Mouse (Mus musculus): ENCODE measurements around the gene Dus2. TPM values are rescaled to one million over a fixed set of nuclear protein-coding genes. Genes with fewer than 3 reads are reported as not detected.
"Not testable (repeated sequence)": the region's sequence is repeated elsewhere in the genome, so short reads cannot be mapped to it uniquely, and the experiment has no call there.

Dus2 gene
- total RNA-seq, 1 experiment = 17.4 TPM

GRCm38 (mm10) chr8:106006413-106006812 is 15.3 kb downstream of the Dus2 start:
- Histone ChIP-seq H3K36me3 (ENCODE audit: control insufficient read depth, insufficient read depth, low read length, poor library complexity, severe bottlenecking) (peaks cover 3% of the 10 kb centered on the region; the same call in 1 of the 2 replicates), H3K27ac (ENCODE audit: insufficient read depth, low read depth, low read length, poor library complexity, severe bottlenecking) (no peak overlapping the region), H3K4me3 (ENCODE audit: insufficient read depth in 1 of 2, low read depth in 1 of 2, low read length in 2 of 2, poor library complexity in 1 of 2, severe bottlenecking in 1 of 2) (no peak overlapping the region), H3K9ac (ENCODE audit: insufficient read depth, low read depth, low read length, poor library complexity, severe bottlenecking) (no peak overlapping the region), H3K9me3 (ENCODE audit: control insufficient read depth, insufficient read depth, low read depth, low read length) (no peaks in the 10 kb centered on the region), H3K4me1 (ENCODE audit: control insufficient read depth in 2 of 2, insufficient read depth in 2 of 2, low read length in 2 of 2, poor library complexity in 1 of 2) (peaks cover 0 to 2% of the 10 kb centered on the region in 2 experiments; a peak in 1 of 4 replicates)
- TF ChIP-seq MAFK (IDR thresholded peaks at IDR 0.05; ENCODE audit: insufficient read depth, low read depth, low read length) = no peak
- in situ Hi-C loops (cut with MboI; ENCODE audit: low sequenced_read_pairs in 2 of 2, unreplicated experiment in 2 of 2) = no loop called here
- no peak for DNase-seq (ENCODE audit: low read depth, low spot score)

- Histone ChIP-seq H3K4me3 (ENCODE audit: insufficient read depth in 1 of 2, low read depth in 1 of 2, low read length in 2 of 2, poor library complexity in 1 of 2, severe bottlenecking in 1 of 2) (no peak overlapping the region), H3K36me3 (ENCODE audit: control insufficient read depth, insufficient read depth, low read length, poor library complexity, severe bottlenecking) (peaks cover 3% of the 10 kb centered on the region; the same call in 1 of the 2 replicates), H3K9ac (ENCODE audit: insufficient read depth, low read depth, low read length, poor library complexity, severe bottlenecking) (no peak overlapping the region), H3K27ac (ENCODE audit: insufficient read depth, low read depth, low read length, poor library complexity, severe bottlenecking) (no peak overlapping the region), H3K4me1 (ENCODE audit: control insufficient read depth in 2 of 2, insufficient read depth in 2 of 2, low read length in 2 of 2, poor library complexity in 1 of 2) (peaks cover 0 to 2% of the 10 kb centered on the region in 2 experiments; a peak in 1 of 4 replicates), H3K9me3 (ENCODE audit: control insufficient read depth, insufficient read depth, low read depth, low read length) (no peaks in the 10 kb centered on the region)
- no peak for DNase-seq (ENCODE audit: low read depth, low spot score)
- TF ChIP-seq MAFK (IDR thresholded peaks at IDR 0.05; ENCODE audit: insufficient read depth, low read depth, low read length) (no peak), ZC3H11A (IDR thresholded peaks at IDR 0.05; ENCODE audit: borderline replicate concordance, low read depth, low read length) (no peak), ZNF384 (IDR thresholded peaks at IDR 0.05; ENCODE audit: low read depth, low read length) (no peak), HCFC1 (IDR thresholded peaks at IDR 0.05; ENCODE audit: borderline replicate concordance, insufficient read depth, low read length) (no peak), CHD2 (IDR thresholded peaks at IDR 0.05; ENCODE audit: low read depth, low read length) (no peak)
- in situ Hi-C loops (cut with MboI; ENCODE audit: low sequenced_read_pairs in 2 of 2, unreplicated experiment in 2 of 2) = no loop called here
Observed at GRCm38 (mm10) chr8:106007135-106007534, 16.0 kb downstream of the Dus2 start.

DNA sequence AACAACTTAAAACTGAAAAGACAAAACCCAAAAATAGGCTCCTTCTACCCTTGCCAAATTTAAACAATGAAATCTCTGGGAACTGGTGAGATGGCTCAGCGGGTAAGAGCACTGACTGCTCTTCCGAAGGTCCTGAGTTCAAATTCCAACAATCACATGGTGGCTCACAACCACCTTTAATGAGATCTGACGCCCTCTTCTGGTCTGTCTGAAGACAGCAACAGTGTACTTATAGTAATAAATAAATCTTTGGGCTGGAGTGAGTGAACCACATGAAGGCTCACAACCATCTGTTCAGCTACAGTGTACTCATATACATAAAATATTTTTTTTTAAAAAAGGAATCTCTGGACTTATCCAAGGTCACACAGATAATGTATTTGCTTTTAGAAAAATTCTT is 16.8 kb downstream of the Dus2 start:
- H3K9me3 ChIP-seq (ENCODE audit: control insufficient read depth, insufficient read depth, low read depth, low read length); H3K27ac ChIP-seq (ENCODE audit: insufficient read depth, low read depth, low read length, poor library complexity, severe bottlenecking); H3K4me1 ChIP-seq (ENCODE audit: control insufficient read depth in 2 of 2, insufficient read depth in 2 of 2, low read length in 2 of 2, poor library complexity in 1 of 2); in situ Hi-C loops (cut with MboI; ENCODE audit: low sequenced_read_pairs in 2 of 2, unreplicated experiment in 2 of 2); H3K4me3 ChIP-seq (ENCODE audit: insufficient read depth in 1 of 2, low read depth in 1 of 2, low read length in 2 of 2, poor library complexity in 1 of 2, severe bottlenecking in 1 of 2); DNase-seq (ENCODE audit: low read depth, low spot score); H3K9ac ChIP-seq (ENCODE audit: insufficient read depth, low read depth, low read length, poor library complexity, severe bottlenecking); H3K36me3 ChIP-seq (ENCODE audit: control insufficient read depth, insufficient read depth, low read length, poor library complexity, severe bottlenecking): not testable (repeated sequence)

GRCm38 (mm10) chr8:106010748-106011642 is 19.9 kb downstream of the Dus2 start:
- in situ Hi-C loops (cut with MboI; ENCODE audit: low sequenced_read_pairs in 2 of 2, unreplicated experiment in 2 of 2) = no loop called here

DNA sequence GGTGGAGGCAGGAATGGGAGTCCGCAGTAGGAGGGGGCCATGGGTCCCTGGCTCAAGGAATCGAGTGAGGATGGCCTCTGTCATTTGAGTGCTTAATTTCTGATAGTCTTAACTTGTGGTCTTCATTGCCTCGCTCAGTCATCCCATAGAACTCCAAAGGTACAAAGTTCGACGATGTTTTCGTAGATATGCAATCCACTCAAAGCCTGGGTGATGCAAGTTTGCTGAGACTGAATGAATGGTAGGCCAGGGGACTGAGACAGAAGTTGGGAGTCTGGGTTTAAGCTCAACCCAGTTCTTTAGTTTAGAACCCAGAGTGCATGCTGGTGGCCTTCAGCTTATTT is 20.5 kb downstream of the Dus2 start, which contains the start of gene Ddx28:
Gene Ddx28 (minus strand): TSS at position 240 of the 344 bp plus-strand sequence.
- TF ChIP-seq ZNF384 (IDR thresholded peaks at IDR 0.05; ENCODE audit: low read depth, low read length) (no peak), ZC3H11A (IDR thresholded peaks at IDR 0.05; ENCODE audit: borderline replicate concordance, low read depth, low read length) (no peak), HCFC1 (IDR thresholded peaks at IDR 0.05; ENCODE audit: borderline replicate concordance, insufficient read depth, low read length) (no peak), CHD2 (IDR thresholded peaks at IDR 0.05; ENCODE audit: low read depth, low read length) (no peak)
- in situ Hi-C loops (cut with MboI; ENCODE audit: low sequenced_read_pairs in 2 of 2, unreplicated experiment in 2 of 2) = no loop called here
- no peak for DNase-seq (ENCODE audit: low read depth, low spot score)
- Histone ChIP-seq H3K9me3 (ENCODE audit: control insufficient read depth, insufficient read depth, low read depth, low read length) (no peaks in the 10 kb centered on the region), H3K27ac (ENCODE audit: insufficient read depth, low read depth, low read length, poor library complexity, severe bottlenecking) (no peak within 1 kb of the TSS), H3K36me3 (ENCODE audit: control insufficient read depth, insufficient read depth, low read length, poor library complexity, severe bottlenecking) (peaks cover 10% of the 10 kb centered on the region; the same call in 1 of the 2 replicates), H3K9ac (ENCODE audit: insufficient read depth, low read depth, low read length, poor library complexity, severe bottlenecking) (peak within 1 kb of the TSS; percentile 84), H3K4me1 (ENCODE audit: control insufficient read depth in 2 of 2, insufficient read depth in 2 of 2, low read length in 2 of 2, poor library complexity in 1 of 2) (peaks cover 0 to 2% of the 10 kb centered on the region in 2 experiments; a peak in 1 of 4 replicates), H3K4me3 (ENCODE audit: insufficient read depth in 1 of 2, low read depth in 1 of 2, low read length in 2 of 2, poor library complexity in 1 of 2, severe bottlenecking in 1 of 2) (peak within 1 kb of the TSS; percentile 79 to 95)

More at GRCm38 (mm10) chr8:106010748-106011642, 19.9 kb downstream of the Dus2 start:
- H3K4me1 ChIP-seq (ENCODE audit: control insufficient read depth in 2 of 2, insufficient read depth in 2 of 2, low read length in 2 of 2, poor library complexity in 1 of 2) = peaks cover 0 to 2% of the 10 kb centered on the region in 2 experiments; a peak in 1 of 4 replicates
- peak; percentile 92 for DNase-seq (ENCODE audit: low read depth, low spot score)
- H3K9me3 ChIP-seq (ENCODE audit: control insufficient read depth, insufficient read depth, low read depth, low read length) = no peaks in the 10 kb centered on the region
- peak overlapping the region; percentile 84 for H3K9ac ChIP-seq (ENCODE audit: insufficient read depth, low read depth, low read length, poor library complexity, severe bottlenecking)
- TF ChIP-seq HCFC1 (IDR thresholded peaks at IDR 0.05; ENCODE audit: borderline replicate concordance, insufficient read depth, low read length) = peak; percentile 83
- no peak for TF ChIP-seq CHD2 (IDR thresholded peaks at IDR 0.05; ENCODE audit: low read depth, low read length)
- H3K27ac ChIP-seq (ENCODE audit: insufficient read depth, low read depth, low read length, poor library complexity, severe bottlenecking) = no peak overlapping the region
- H3K4me3 ChIP-seq (ENCODE audit: insufficient read depth in 1 of 2, low read depth in 1 of 2, low read length in 2 of 2, poor library complexity in 1 of 2, severe bottlenecking in 1 of 2) = peak overlapping the region; percentile 79 to 95
- peaks cover 8% of the 10 kb centered on the region; the same call in 1 of the 2 replicates for H3K36me3 ChIP-seq (ENCODE audit: control insufficient read depth, insufficient read depth, low read length, poor library complexity, severe bottlenecking)

DNA sequence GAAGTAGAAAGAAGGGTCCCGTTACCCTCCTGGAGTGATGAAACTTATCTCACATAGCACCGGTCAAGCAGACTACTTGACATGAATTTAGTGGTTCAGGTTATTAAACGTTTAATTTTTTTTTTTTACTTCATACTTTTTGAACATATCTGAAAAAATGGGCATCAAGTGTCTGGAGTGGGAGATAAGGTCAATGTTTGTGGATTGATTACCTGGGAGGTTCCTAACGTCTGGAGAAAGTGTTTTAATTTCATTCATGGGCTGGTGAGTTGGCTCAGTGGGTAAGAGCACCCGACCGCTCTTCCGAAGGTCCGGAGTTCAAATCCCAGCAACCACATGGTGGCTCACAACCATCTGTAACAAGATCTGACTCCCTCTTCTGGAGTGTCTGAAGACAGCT is 21.1 kb downstream of the Dus2 start:
- H3K9me3 ChIP-seq (ENCODE audit: control insufficient read depth, insufficient read depth, low read depth, low read length); DNase-seq (ENCODE audit: low read depth, low spot score); H3K36me3 ChIP-seq (ENCODE audit: control insufficient read depth, insufficient read depth, low read length, poor library complexity, severe bottlenecking); in situ Hi-C loops (cut with MboI; ENCODE audit: low sequenced_read_pairs in 2 of 2, unreplicated experiment in 2 of 2); H3K27ac ChIP-seq (ENCODE audit: insufficient read depth, low read depth, low read length, poor library complexity, severe bottlenecking); H3K4me1 ChIP-seq (ENCODE audit: control insufficient read depth in 2 of 2, insufficient read depth in 2 of 2, low read length in 2 of 2, poor library complexity in 1 of 2): not testable (repeated sequence)
- Histone ChIP-seq H3K9ac (ENCODE audit: insufficient read depth, low read depth, low read length, poor library complexity, severe bottlenecking) (peak overlapping the region; percentile 84; the same call in 1 of the 2 replicates), H3K4me3 (ENCODE audit: insufficient read depth in 1 of 2, low read depth in 1 of 2, low read length in 2 of 2, poor library complexity in 1 of 2, severe bottlenecking in 1 of 2) (peak overlapping the region; percentile 79 to 95; a peak in 3 of 4 replicates)
